Mouse (Mus musculus) macrophage (primary cell): ENCODE measurements around the gene Gm44596. TPM values are rescaled to one million over a fixed set of nuclear protein-coding genes. Genes with fewer than 3 reads are reported as not detected.

Experiments used
- H3K27ac ChIP-seq: fragments of 350-480 bp; formaldehyde crosslinking; 2 replicates; pipeline ENCODE4 v1.9.0; 2021
- H3K36me3 ChIP-seq: fragments of 350-480 bp; formaldehyde crosslinking; 2 replicates; pipeline ENCODE4 v1.9.0; 2021; ENCODE audit errors: inconsistent target
- H3K4me3 ChIP-seq: fragments of 350-480 bp; formaldehyde crosslinking; 2 replicates; pipeline ENCODE4 v1.9.0; 2021; ENCODE audit errors: inconsistent target
- H3K79me2 ChIP-seq: fragments of 350-480 bp; formaldehyde crosslinking; 2 replicates; pipeline ENCODE4 v1.9.0; 2021; ENCODE audit errors: inconsistent target
- WGBS: methylation state at CpG from one replicate; pipeline ENCODE4 v1.1.7; 2026; ENCODE audit warnings: inconsistent platforms; ENCODE audit not compliant: missing documents; 5-methylcytosine and 5-hydroxymethylcytosine counted together
- polyA plus RNA-seq: library from polyadenylated mRNA; stranded (reverse); fragments of 250-400 nt; gene quantifications from 3 replicates; pipeline ENCODE4 v1.2.4, GENCODE M21; 2018; ENCODE audit warnings: inconsistent platforms
- total RNA-seq, 78 experiments: library from RNA; depleted of rRNA; stranded (reverse); fragments of 250-400 nt; gene quantifications; 1 replicate in 9 of 78; 2 replicates in 24 of 78; 3 replicates in 43 of 78; 4 replicates in 2 of 78; pipeline ENCODE4 v1.2.4; 2018; ENCODE audit warnings: inconsistent platforms in 56 of 78

The Gm44596 gene
- total RNA-seq (2018; cell fraction: chromatin; rRNA removed): not detected
- total RNA-seq (2018; cell fraction: cytosol; rRNA removed): not detected
- not detected for total RNA-seq (2018; cell fraction: nucleus; rRNA removed)
- polyA plus RNA-seq: not detected in 3 replicates

GRCm38 (mm10) chr6:128375192-128375591, at the start of gene Gm44596, which contains the start of gene Tex52:
Gm44596 (plus strand) TSS chr6:128375503.
Tex52 (plus strand) TSS chr6:128375456.
- Histone ChIP-seq H3K36me3 (no peaks in the 10 kb centered on the region), H3K27ac (no peak within 1 kb of the TSS), H3K79me2 (no peaks in the 10 kb centered on the region), H3K4me3 (no peak within 1 kb of the TSS)
- WGBS: 93% methylated on average over 3 of the region's 6 CpGs

DNA sequence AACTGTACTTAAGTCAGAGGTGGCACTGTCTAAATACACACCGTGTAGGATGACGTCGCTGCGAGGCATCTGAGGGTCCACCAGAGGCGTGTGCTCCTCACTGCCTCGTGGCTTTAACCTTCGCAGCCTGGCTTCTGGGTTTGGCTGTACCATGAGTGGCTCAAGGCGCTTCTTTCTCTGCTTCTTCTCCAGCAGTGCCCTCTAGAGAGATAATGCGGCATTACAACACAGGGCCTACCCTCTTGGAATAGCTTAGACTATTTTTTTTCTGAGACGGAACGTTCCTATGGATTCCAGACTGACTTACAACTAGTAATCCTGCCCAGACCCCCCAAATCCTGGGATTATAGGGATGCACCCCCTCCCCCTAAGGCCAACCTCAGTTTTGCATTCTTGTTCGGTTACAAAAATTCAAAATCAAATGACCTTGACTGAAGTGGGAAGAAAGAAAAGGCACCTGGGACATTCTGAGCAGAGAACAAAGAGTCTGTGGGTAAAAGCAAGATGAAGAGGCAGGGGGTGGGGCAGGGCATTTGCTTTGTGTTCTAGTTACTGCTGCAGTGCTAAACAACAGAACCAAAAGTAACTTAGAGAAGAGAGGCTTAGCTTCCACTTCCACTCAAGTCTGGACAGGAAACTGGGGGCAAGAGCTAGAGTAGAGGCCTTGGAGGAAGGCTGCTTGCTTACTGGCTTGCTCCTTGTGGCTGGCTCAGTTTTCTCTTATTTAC, 40.7 kb upstream of the Gm44596 start:
- Histone ChIP-seq H3K27ac (no peak overlapping the region), H3K36me3 (no peaks in the 10 kb centered on the region), H3K79me2 (no peaks in the 10 kb centered on the region), H3K4me3 (no peak overlapping the region)
- WGBS: 24% methylated on average over 12 of the region's 12 CpGs

DNA sequence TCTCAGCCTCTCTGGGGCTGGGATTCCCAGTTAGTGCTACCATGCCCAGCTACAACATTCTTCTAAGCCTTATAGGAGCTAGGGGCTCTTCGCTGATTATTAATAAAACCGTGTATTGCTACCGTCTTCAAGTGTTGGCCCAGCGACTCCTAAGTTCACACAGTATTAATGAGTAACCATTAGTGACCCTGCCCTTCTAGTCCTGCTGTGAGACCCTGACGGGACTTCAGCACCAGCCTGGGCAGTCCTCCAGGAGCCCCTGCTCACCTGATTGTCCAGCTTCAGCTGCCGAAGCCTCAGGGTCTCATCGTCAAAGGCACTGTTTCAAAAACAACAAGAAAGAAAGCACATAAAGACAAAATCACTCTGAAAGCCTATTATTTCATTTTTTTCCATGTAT, 37.8 kb upstream of the Gm44596 start:
- H3K4me3 ChIP-seq: no peak overlapping the region
- no peak overlapping the region for H3K27ac ChIP-seq
- H3K79me2 ChIP-seq: no peaks in the 10 kb centered on the region
- 97% methylated on average over 7 of the region's 7 CpGs for WGBS
- no peaks in the 10 kb centered on the region for H3K36me3 ChIP-seq

DNA sequence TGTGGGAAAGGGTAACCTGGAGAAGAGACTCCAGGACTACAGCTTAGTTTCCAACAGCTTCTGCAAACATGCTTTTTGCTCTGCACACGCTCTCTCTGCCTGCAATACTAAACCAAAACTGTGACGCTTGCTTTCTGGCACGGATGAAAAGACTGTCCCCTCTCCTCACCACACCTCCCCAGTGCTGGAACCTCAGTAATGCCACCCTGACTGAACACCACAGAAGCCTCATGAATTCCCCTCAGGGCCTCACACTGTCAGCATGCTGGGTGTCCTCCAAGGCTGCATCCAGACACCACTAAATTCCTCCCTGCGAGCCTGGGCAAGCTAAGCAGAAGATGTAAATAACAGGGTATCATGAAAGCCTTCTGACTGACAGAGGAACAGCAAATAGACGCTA, 36.4 kb upstream of the Gm44596 start:
- Histone ChIP-seq H3K27ac (no peak overlapping the region), H3K4me3 (no peak overlapping the region), H3K36me3 (no peaks in the 10 kb centered on the region), H3K79me2 (no peaks in the 10 kb centered on the region)
- 79% methylated on average over 5 of the region's 5 CpGs for WGBS

DNA sequence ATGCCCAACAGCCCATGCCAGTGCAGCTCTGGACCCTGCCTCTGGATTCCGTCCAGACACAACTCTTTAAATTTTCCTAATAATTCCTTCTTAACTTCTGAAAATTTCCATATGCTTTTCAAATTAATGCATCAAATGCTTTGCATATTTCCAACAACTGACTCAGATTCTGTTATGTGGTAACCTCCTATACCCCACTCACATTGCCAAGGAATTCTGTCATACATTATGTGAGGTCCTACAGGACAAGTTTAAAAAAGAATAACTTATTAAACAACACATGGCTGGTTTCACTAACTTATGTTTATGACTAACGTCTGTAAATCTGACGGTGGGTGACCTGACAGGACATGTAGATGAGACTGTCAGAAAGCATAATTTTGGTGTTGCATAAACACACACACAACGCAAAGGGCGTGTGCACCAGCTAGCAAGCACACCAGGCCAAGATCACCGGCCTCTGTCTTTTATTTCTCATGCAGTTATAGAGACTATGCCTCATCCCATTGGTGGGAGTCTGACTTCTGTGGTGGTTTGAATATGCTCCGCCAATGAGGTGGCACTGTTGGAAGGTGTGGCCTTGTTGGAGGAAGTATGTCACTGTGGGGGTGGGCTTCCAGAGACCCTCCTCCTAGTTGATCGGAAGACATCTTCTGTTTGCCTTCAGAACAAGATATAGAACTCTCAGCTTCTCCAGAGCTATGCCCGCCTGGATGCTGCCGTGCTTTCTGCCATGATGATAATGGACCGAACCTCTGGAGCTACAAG, 33.2 kb upstream of the Gm44596 start:
- WGBS: 99% methylated on average over 11 of the region's 11 CpGs
- no peak overlapping the region for H3K4me3 ChIP-seq
- H3K27ac ChIP-seq: no peak overlapping the region
- no peaks in the 10 kb centered on the region for H3K79me2 ChIP-seq
- H3K36me3 ChIP-seq: no peaks in the 10 kb centered on the region

DNA sequence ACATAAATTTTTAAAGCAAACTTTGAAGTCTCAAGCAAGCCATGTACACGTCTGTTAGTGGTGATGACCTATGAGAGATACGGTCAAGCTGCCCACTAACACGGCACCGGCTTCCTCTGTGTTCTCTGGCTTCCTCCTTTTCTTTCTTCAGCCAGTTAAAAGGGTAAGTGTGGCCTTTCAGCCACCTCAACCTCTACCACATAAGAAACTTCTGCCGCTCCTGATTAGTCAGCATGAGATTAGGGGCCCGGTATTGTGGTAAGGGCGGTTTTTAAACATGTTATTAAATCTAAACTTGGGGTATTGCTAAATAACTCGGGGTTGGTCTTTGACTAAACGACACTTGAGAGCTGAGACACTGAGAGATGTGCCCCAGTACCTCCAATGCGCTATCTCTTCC, 29.7 kb upstream of the Gm44596 start:
- Histone ChIP-seq H3K27ac (no peak overlapping the region), H3K79me2 (no peaks in the 10 kb centered on the region), H3K4me3 (no peak overlapping the region), H3K36me3 (no peaks in the 10 kb centered on the region)
- WGBS: 8% methylated on average over 10 of the region's 10 CpGs

GRCm38 (mm10) chr6:128346782-128347181, 28.5 kb upstream of the Gm44596 start:
- no peaks in the 10 kb centered on the region for H3K79me2 ChIP-seq
- no peak overlapping the region for H3K4me3 ChIP-seq
- no peaks in the 10 kb centered on the region for H3K36me3 ChIP-seq
- 96% methylated on average over 6 of the region's 6 CpGs for WGBS
- H3K27ac ChIP-seq: no peak overlapping the region

DNA sequence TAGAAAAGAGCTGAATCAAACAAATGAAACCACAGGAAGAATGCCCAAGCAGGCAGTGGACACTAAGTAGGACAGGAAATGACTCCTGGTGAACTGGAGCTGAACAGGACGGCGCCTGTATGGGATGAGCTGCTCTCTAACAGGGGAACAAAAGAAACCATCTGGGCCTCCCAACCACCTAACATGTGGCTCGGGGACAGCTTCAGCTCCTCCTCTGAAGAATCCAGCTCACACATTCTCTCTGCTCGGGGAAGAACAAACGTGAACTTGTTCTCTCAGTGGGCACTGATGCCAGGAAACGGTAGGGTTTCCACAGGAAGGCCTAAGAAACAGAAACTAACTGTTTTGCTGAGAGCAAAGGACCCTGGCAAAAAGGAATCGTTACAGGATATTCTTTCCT, 25.6 kb upstream of the Gm44596 start:
- Histone ChIP-seq H3K27ac (no peak overlapping the region), H3K36me3 (no peaks in the 10 kb centered on the region)

DNA sequence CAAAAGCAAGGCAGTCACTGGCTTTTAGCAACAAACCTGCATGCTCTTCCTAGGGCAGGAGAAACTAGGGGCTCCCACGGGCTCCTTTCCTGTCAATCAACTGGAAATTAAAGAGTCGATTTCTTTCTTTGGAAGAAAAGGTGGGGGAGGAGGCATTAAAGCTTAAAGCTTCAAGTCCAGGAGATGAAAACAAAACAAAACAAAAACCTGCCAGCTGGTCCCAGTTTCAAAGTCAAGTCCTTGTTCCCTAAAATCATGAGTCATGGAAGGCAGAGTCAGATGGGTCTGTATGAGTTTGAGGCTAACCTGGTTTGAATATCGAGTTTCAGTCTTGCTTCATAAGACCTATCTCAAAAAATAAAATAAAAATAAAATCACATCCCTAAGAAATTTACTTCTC, 21.2 kb upstream of the Gm44596 start:
- Histone ChIP-seq H3K36me3 (no peaks in the 10 kb centered on the region), H3K27ac (no peak overlapping the region), H3K4me3 (no peak overlapping the region), H3K79me2 (no peaks in the 10 kb centered on the region)
- WGBS: 77% methylated on average over 3 of the region's 3 CpGs

More for the DNA sequence above, 25.6 kb upstream of the Gm44596 start:
- Histone ChIP-seq H3K79me2 (no peaks in the 10 kb centered on the region), H3K4me3 (no peak overlapping the region)
- 34% methylated on average over 7 of the region's 7 CpGs for WGBS

- Histone ChIP-seq H3K79me2 (peaks cover 7% of the 10 kb centered on the region; the same call in 1 of the 2 replicates), H3K36me3 (no peaks in the 10 kb centered on the region), H3K27ac (no peak overlapping the region), H3K4me3 (peak overlapping the region; percentile 77)
- 4% methylated on average over 28 of the region's 28 CpGs for WGBS
These were observed 20.1 kb upstream of the Gm44596 start for GRCm38 (mm10) chr6:128355201-128355681.

DNA sequence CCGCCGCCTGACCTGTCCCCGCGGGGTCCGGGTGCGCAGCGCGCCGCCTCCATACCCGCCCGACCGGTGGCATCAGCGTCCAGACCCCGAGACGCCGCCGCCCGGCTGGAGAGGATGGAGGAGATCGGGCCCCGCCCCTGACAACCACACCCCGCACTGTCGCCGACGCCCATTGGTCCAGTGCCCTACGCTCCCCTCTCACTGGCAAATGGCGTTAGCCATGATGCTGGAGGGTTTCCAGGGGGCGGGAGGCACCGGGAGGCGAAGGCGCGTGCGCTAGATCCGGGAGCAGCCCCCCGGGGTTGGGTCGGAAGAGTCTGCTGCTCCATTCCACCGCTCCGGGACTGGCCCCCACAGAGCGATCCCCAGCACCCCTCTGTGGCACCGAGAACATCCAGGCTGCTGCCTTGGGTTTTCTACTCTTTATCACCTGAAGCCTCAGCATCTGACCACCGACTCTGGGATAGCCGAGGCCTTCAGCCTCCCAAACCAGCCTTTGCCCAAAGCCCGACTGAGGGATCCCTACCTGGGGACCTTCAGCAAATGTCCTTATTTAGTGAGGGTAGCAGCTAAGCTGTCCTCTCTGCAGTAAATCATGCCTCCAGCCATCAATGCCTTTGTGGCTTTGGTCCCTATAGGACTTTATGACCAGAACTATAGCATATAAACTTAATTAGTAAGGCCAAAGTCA, 19.4 kb upstream of the Gm44596 start, which contains the start of gene Tulp3:
Tulp3 (minus strand) TSS at position 126 of the 691 bp plus-strand sequence.
- 1% methylated on average over 42 of the region's 42 CpGs for WGBS
- H3K27ac ChIP-seq: no peak within 1 kb of the TSS
- no peaks in the 10 kb centered on the region for H3K36me3 ChIP-seq
- peaks cover 13% of the 10 kb centered on the region; the same call in 1 of the 2 replicates for H3K79me2 ChIP-seq
- peak within 1 kb of the TSS; percentile 77 for H3K4me3 ChIP-seq

DNA sequence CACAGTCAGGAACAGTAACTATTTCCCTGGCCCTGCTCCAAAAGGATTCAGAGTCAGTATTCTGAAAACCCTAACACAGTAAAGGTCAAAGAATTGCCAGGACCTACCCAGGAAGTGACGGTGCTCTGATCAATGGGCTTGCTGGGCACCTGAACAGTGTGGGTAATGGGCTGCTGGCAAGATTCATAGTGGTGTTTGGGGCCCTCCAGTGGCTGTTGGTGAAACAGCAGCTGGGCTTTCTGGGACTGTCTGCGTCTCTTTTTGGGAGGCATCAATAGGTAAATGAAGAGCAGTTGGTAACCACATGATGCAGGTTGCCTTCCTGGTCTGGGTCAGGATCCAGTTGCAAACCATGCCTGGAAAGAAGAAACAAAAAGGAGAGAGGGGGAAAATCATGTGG, 16.3 kb upstream of the Gm44596 start:
- no peak overlapping the region for H3K27ac ChIP-seq
- WGBS: 80% methylated on average over 2 of the region's 2 CpGs
- H3K4me3 ChIP-seq: no peak overlapping the region
- H3K79me2 ChIP-seq: peaks cover 37% of the 10 kb centered on the region
- no peaks in the 10 kb centered on the region for H3K36me3 ChIP-seq

DNA sequence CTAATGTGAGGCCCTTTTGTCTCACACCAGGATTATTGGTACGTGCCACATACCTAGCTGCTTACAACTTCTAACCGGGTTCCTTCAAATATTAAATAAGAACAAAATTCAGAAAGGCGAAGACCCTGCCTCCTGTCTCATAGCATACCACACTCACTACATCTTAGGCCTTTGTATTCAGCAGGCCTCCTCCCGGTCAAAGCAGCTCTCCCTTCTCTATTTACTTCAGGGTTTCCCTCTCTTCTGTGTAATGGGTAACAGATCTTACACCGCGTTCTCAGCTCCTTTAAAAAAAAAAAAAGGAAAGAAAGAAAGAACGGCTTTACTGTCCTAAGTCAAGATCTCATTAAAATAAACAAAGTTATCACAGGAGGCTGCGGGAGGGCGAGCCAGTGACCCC, 13.4 kb upstream of the Gm44596 start:
- Histone ChIP-seq H3K79me2 (peaks cover 62% of the 10 kb centered on the region), H3K27ac (peak overlapping the region; percentile 58), H3K36me3 (no peaks in the 10 kb centered on the region), H3K4me3 (peak overlapping the region; percentile 80)
- WGBS: 47% methylated on average over 5 of the region's 9 CpGs

- peak within 1 kb of the TSS; percentile 58 for H3K27ac ChIP-seq
- no peaks in the 10 kb centered on the region for H3K36me3 ChIP-seq
- H3K4me3 ChIP-seq: peak within 1 kb of the TSS; percentile 80
- peaks cover 62% of the 10 kb centered on the region for H3K79me2 ChIP-seq
- WGBS: under 1% methylated on average over 76 of the region's 76 CpGs
These were observed 12.8 kb upstream of the Gm44596 start, which contains the start of the genes Rhno1 and Foxm1 for GRCm38 (mm10) chr6:128362381-128363006. Rhno1 (minus strand) TSS chr6:128362911. Foxm1 (plus strand) TSS chr6:128362967.
